Mouse (Mus musculus) embryonic facial prominence, embryonic 11.5 days (tissue): Measurements from ENCODE around the gene Sox21. TPM values are rescaled to one million over a fixed set of nuclear protein-coding genes. Genes with fewer than 3 reads are reported as not detected.

Experiments
- ATAC-seq: fragments of 200-750 bp; cut with Nextera tagmentation; replicated peaks from 2 replicates; pipeline ENCODE4 v1.8.0; 2017; ENCODE audit warnings: low read depth; ENCODE audit not compliant: insufficient number of reproducible peaks, low FRiP score, low TSS enrichment
- DNase-seq: peaks from one replicate; pipeline ENCODE4 v3.0.0-alpha.2; 2015; ENCODE audit warnings: low spot score
- H3K27ac ChIP-seq: fragments of 300-500 bp; sonication (generic); replicated peaks from 2 replicates; pipeline ENCODE4 v1.5.1; 2014; ENCODE audit warnings: mild to moderate bottlenecking, low read depth, low read length, control low read depth
- H3K27me3 ChIP-seq: fragments of 300-500 bp; sonication (generic); 2 replicates; pipeline ENCODE4 v1.6.1; 2014; ENCODE audit warnings: mild to moderate bottlenecking, low read length, moderate library complexity, mixed read lengths; ENCODE audit not compliant: control insufficient read depth, insufficient read depth
- H3K36me3 ChIP-seq: fragments of 300-500 bp; sonication (generic); replicated peaks from 2 replicates; pipeline ENCODE4 v1.6.1; 2014; ENCODE audit warnings: low read depth, mild to moderate bottlenecking, low read length, moderate library complexity, mixed read lengths; ENCODE audit not compliant: control insufficient read depth, insufficient read depth
- H3K4me1 ChIP-seq: fragments of 300-500 bp; sonication (generic); 2 replicates; pipeline ENCODE4 v1.6.1; 2014; ENCODE audit warnings: low read length, mixed read lengths; ENCODE audit not compliant: control insufficient read depth, insufficient read depth
- H3K4me2 ChIP-seq: fragments of 300-500 bp; sonication (generic); 2 replicates; pipeline ENCODE4 v1.6.1; 2014; ENCODE audit warnings: low read depth, mild to moderate bottlenecking, control low read depth, low read length, moderate library complexity
- H3K4me3 ChIP-seq: fragments of 300-500 bp; sonication (generic); 2 replicates; pipeline ENCODE4 v1.5.1; 2014; ENCODE audit warnings: low read depth, low read length, control low read depth
- H3K9ac ChIP-seq: fragments of 300-500 bp; sonication (generic); replicated peaks from 2 replicates; pipeline ENCODE4 v1.6.1; 2014; ENCODE audit warnings: mild to moderate bottlenecking, control low read depth, low read length
- H3K9me3 ChIP-seq: fragments of 300-500 bp; sonication (generic); replicated peaks from 2 replicates; pipeline ENCODE4 v1.6.1; 2016; ENCODE audit warnings: mild to moderate bottlenecking, low read length, inconsistent platforms, mixed read lengths; ENCODE audit not compliant: control insufficient read depth
- WGBS: fragments of 180-500 bp; shearing (Covaris S2); extraction: QIAGEN DNeasy Blood & Tissue Kit; methylation state at CpG from one replicate; pipeline ENCODE4 v1.1.7; 2014; 5-methylcytosine and 5-hydroxymethylcytosine counted together
- polyA plus RNA-seq: library from polyadenylated mRNA; unstranded; fragments of >200 nt; fragmentation: Nextera tagmentation; extraction: Ambion mirVana; gene quantifications from 2 replicates; pipeline ENCODE4 v1.2.1, GENCODE M21; 2014

Gene Sox21
- polyA plus RNA-seq, 1 experiment from 2014 or later = 5.0 TPM

DNA sequence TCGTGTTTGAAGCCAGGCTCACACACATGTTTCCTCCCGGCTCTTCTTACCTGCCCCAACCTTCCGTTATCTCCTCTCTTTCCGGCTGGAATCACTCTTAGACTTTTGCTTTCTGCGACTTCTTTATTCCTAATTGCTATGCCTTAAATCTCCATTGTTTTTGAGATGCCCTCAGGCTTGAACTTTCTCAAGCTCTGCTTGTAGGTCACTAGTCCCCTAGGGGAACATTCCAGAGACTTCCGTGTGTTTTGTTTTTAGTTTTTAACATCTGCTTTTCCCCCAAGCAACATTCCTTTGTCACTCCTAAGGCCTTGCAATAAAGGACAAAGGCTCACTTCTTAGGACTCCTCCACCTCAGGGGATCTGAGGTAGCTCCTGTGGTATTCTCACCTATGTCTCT lies 16.6 kb upstream of the Sox21 start:
- Histone ChIP-seq H3K4me3 (no peak overlapping the region), H3K9me3 (no peaks in the 10 kb centered on the region), H3K36me3 (no peaks in the 10 kb centered on the region), H3K27me3 (no peaks in the 10 kb centered on the region), H3K4me2 (no peak overlapping the region), H3K9ac (no peak overlapping the region), H3K4me1 (no peaks in the 10 kb centered on the region), H3K27ac (no peak overlapping the region)
- DNase-seq = no peak
- no peak for ATAC-seq
- WGBS = 72% methylated on average over 6 of the region's 6 CpGs

DNA sequence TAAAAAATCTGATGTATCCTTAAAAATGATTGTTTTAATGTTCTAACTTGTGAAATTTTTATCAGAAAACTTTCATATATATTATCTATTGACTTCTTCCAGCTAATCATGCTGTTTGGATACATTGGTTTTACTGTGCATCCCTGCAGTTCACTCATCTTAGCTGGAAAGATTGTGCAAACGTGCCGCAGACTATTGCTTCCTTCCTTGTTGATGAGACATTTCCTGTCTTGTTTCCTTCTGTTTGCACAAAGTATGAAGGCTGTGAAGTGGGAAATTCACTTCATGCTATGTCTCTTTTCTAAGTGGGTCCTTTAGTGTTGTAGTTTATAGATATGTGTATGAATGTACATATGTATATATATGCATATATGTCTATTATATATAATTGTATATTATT lies 4.6 kb upstream of the Sox21 start:
- no peak for ATAC-seq
- H3K27ac ChIP-seq = no peak overlapping the region
- H3K27me3 ChIP-seq = peaks cover 25% of the 10 kb centered on the region
- WGBS = 73% methylated on average over 2 of the region's 2 CpGs
- DNase-seq = no peak
- H3K4me1 ChIP-seq = peaks cover 8% of the 10 kb centered on the region
- H3K9ac ChIP-seq = no peak overlapping the region
- H3K4me3 ChIP-seq = no peak overlapping the region
- H3K4me2 ChIP-seq = no peak overlapping the region
- H3K9me3 ChIP-seq = no peaks in the 10 kb centered on the region
- H3K36me3 ChIP-seq = no peaks in the 10 kb centered on the region

DNA sequence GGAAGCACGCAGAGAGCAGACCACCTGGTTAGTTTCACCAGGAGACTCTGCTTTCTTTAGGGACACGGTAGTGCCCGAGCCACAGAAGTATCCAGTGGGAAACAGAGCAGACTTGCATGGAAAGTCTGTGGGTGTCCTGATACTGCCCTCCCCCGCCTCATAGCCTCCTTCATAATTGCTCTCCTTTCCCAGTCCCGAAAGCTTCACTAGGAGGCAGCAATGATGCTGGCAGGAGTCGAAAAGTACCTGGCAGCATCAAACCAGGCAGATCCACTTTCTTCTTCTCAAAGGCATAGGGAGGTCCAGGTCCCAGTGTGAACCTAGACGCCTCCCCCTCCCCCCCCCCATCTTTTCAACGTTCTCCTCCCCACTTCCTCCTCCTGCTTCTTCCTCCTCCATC lies 2.5 kb upstream of the Sox21 start:
- H3K4me3 ChIP-seq = no peak overlapping the region

DNA sequence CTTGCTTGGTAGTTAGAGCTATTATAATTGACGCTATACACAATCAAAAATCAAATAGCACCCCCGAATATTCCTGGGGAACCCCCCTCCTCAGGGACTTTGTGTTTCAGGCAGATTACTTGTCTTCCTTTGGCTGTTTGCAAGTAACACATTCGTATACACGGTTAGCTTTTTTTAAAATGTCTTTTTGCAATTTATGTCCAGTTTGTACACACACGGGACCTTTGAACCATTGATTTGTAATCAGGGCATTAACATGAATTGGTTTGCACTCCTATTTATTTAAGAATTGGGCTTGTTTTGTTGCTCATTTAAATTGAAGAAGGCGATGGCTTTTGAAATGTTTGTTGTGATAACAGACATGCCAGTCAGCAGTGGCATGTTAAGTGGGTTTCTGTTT lies 956 bp upstream of the Sox21 start:
- no peaks in the 10 kb centered on the region for H3K36me3 ChIP-seq
- H3K4me2 ChIP-seq = no peak overlapping the region
- no peak for ATAC-seq
- WGBS = 6% methylated on average over 6 of the region's 6 CpGs
- H3K27me3 ChIP-seq = peaks cover 45% of the 10 kb centered on the region
- H3K9me3 ChIP-seq = no peaks in the 10 kb centered on the region
- H3K27ac ChIP-seq = no peak overlapping the region
- H3K4me3 ChIP-seq = no peak overlapping the region
- H3K4me1 ChIP-seq = peaks cover 13% of the 10 kb centered on the region
- no peak overlapping the region for H3K9ac ChIP-seq
- peak; percentile 12 for DNase-seq

More for the DNA sequence above, 2.5 kb upstream of the Sox21 start:
- DNase-seq (no peak), ATAC-seq (no peak)
- Histone ChIP-seq H3K9ac (no peak overlapping the region), H3K4me2 (no peak overlapping the region), H3K27ac (no peak overlapping the region), H3K27me3 (peaks cover 42% of the 10 kb centered on the region), H3K36me3 (no peaks in the 10 kb centered on the region), H3K4me1 (peaks cover 13% of the 10 kb centered on the region), H3K9me3 (no peaks in the 10 kb centered on the region)
- WGBS = 11% methylated on average over 7 of the region's 8 CpGs

DNA sequence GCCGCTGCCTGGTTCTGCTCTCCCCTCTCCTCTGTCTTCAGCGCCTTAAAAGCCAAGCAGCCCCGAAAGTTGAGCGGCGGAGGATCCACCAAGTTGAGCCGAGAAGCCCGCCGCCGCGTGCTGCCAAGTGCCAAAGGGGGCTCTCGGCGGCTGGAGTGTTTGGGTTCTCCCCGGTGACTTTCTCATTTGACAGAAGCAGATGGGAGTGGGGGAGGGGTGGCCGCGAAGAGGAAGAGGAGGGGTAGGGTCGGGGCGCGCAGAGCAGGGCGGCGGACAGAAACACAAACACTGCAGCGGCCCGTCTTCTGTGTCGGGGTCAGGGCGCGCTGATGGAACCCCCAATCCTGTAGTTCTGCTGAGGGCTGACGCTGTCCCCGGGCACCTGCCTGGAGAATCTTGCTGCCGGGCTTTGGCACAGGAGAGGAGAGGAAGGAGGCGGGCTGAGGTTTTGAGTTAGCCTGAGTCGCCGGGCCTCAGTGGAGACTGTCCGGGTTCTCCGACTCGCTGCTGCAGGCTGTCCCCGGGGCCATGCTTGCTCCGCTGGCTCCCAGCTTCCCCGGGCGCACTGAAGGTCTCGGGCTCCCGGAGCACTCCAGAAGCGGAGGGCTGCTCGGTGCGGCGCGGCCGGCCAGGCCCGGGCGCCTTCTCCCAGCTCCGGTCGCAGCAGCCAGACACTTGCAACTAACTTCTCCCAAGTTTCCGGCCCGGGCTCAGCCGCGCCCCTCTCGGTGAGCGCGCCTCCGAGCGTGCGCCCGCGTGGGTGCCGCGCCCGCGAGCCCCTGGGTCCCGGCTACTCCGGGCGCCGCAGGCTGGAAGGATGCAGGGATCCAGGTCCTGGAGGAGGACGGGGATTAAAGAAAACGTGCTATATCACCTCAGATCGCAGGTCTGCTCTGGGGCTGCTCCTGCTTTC lies 601 bp downstream of the Sox21 start:
- peak overlapping the region; percentile 92 for H3K4me2 ChIP-seq
- WGBS = under 1% methylated on average over 72 of the region's 73 CpGs
- peaks cover 52% of the 10 kb centered on the region for H3K27me3 ChIP-seq
- H3K9me3 ChIP-seq = no peaks in the 10 kb centered on the region
- peaks cover 13% of the 10 kb centered on the region for H3K4me1 ChIP-seq
- H3K4me3 ChIP-seq = peak overlapping the region; percentile 53
- ATAC-seq (peak; percentile 65), DNase-seq (peak; percentile 64)
- no peaks in the 10 kb centered on the region for H3K36me3 ChIP-seq
- no peak overlapping the region; the same call in 1 of the 2 replicates for H3K27ac ChIP-seq
- H3K9ac ChIP-seq = peak overlapping the region; percentile 58

DNA sequence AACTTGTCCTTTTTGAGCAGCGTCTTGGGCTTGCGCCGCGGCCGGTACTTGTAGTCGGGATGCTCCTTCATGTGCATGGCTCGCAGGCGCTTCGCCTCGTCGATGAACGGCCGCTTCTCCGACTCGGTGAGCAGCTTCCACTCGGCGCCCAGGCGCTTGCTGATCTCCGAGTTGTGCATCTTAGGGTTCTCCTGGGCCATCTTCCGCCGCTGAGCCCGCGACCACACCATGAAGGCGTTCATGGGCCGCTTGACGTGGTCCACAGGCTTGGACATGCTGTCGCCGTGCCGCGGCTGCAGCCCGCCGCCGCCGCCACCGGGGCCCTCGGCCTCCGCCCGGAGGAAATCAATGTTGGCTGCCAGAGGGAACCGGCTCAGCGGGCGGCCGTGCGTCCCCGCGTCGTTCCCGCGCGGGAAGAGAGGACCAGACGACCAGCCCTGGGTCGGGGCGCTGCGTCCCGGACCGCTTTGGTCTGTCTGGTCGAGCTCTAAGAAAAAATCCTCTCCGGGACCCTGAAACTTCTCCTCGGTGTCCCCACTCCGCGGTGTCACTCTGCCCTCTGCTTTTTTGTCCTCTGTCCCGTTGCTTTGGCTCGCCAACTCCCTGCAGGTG lies 1.4 kb downstream of the Sox21 start:
- no peak overlapping the region for H3K27ac ChIP-seq
- H3K4me2 ChIP-seq = peak overlapping the region; percentile 92
- ATAC-seq (no peak), DNase-seq (peak; percentile 49)
- H3K9me3 ChIP-seq = no peaks in the 10 kb centered on the region
- H3K36me3 ChIP-seq = no peaks in the 10 kb centered on the region
- peaks cover 55% of the 10 kb centered on the region for H3K27me3 ChIP-seq
- peaks cover 13% of the 10 kb centered on the region for H3K4me1 ChIP-seq
- H3K9ac ChIP-seq = peak overlapping the region; percentile 52
- peak overlapping the region; percentile 53 for H3K4me3 ChIP-seq
- WGBS = under 1% methylated on average over 58 of the region's 62 CpGs

DNA sequence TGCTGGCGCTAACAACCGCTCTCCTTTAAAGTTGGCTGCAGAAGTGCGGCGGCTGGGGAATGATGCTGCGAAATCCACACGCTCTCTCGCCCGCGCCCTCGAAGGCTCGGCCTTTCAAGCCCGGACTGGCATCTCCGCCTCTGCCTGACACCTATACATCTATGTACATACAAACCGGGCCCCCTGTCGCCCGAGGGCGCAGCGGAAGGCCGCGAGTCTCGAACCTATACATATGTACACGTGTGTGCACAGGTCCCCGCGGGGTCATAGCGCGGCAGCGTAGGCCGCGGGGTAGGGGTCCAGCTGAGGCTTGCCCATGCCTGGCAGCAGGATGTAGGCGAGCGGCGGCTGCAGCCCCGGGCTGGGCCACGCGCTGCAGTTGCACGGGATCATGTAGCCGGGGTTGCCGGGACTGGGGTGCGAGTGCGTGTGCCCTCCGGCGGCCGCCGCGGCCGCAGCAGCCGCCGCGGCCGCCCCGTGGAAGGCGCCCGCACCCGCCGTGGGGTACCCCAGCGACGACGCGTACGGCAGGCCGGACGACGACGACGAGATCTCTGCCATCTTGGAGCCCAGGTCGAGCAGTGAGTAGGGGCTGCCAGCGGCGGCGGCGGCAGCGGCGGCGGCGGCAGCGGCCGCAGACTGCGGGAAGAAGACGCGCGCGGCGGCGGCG lies 2.2 kb downstream of the Sox21 start:
- H3K4me2 ChIP-seq = peak overlapping the region; percentile 92
- no peaks in the 10 kb centered on the region for H3K9me3 ChIP-seq
- DNase-seq (peak; percentile 39), ATAC-seq (no peak)
- peaks cover 13% of the 10 kb centered on the region for H3K4me1 ChIP-seq
- no peaks in the 10 kb centered on the region for H3K36me3 ChIP-seq
- H3K27me3 ChIP-seq = peaks cover 55% of the 10 kb centered on the region
- peak overlapping the region; percentile 53 for H3K4me3 ChIP-seq
- H3K27ac ChIP-seq = no peak overlapping the region
- WGBS = 0% methylated on average over 61 of the region's 84 CpGs
- H3K9ac ChIP-seq = peak overlapping the region; percentile 52
